ENCODE assay signal across 12 mouse cellular contexts in genomic region chr3:31047263-31047662, GRCm38 (mm10). TPM values are rescaled to one million over a fixed set of nuclear protein-coding genes. Genes with fewer than 3 reads are reported as not detected.
DNase-seq lines count a peak whose midpoint lies in the region; ATAC-seq and TF ChIP-seq lines count a peak whose summit lies in the region.
"Had no signal": no experiment of that assay in that cellular context is flagged by ENCODE, and none has a peak within 500 bp of the region (broad histone marks: within the 10 kb centered on the region; RNA-seq: fewer than 3 reads in every experiment).

No protein-coding gene starts in this region.

- no peak overlapping the region for H3K4me2 ChIP-seq in heart, postnatal 0 days (ENCODE audit: low read depth, low read length)
- H3K4me2 ChIP-seq: hindbrain, embryonic 15.5 days had no signal

- no peak for ATAC-seq in heart, postnatal 0 days (ENCODE audit: insufficient read depth, low read depth)
- ATAC-seq in Patski, result no peak

- no peaks in the 10 kb centered on the region for H3K4me1 ChIP-seq in heart, postnatal 0 days (ENCODE audit: control insufficient read depth, insufficient read depth)
- H3K4me1 ChIP-seq: hindbrain, embryonic 15.5 days had no signal

- CTCF ChIA-PET in Patski (lab: Charles Lee), result interaction anchor here (1.0 to 3.6 kb wide), 8 partner anchors 9 to 91 kb away, joined by 3 to 16 read pairs (median 3); no protein-coding TSS in a partner anchor

- no peaks in the 10 kb centered on the region for H3K27me3 ChIP-seq in heart, postnatal 0 days (ENCODE audit: control insufficient read depth, insufficient read depth, low read length)
- no peaks in the 10 kb centered on the region for H3K27me3 ChIP-seq in Patski
- H3K27me3 ChIP-seq in splenic B cell, adult 2 months (ENCODE audit: control insufficient read depth, insufficient read depth, low read length, poor library complexity, severe bottlenecking), result no peaks in the 10 kb centered on the region
- H3K27me3 ChIP-seq: hindbrain, embryonic 15.5 days had no signal

- 63% methylated on average over 3 of the region's 3 CpGs for WGBS in heart, postnatal 0 days

- no peak for TF ChIP-seq EP300 in heart, postnatal 0 days (IDR thresholded peaks at IDR 0.05; ENCODE audit: low read depth)

- no peak overlapping the region for H3K9ac ChIP-seq in heart, postnatal 0 days (replicated peaks; ENCODE audit: low read depth, low read length)
- H3K9ac ChIP-seq: hindbrain, embryonic 15.5 days had no signal

- in situ Hi-C loops in Patski (cut with MboI; ENCODE audit: low pct_unique_long_range_greater_than_20kb), result no loop called here

- H3K27ac ChIP-seq in heart, postnatal 0 days (ENCODE audit: low read depth), result no peak overlapping the region
- H3K27ac ChIP-seq: hindbrain, embryonic 15.5 days had no signal

- intact Hi-C loops in left cerebral cortex, postnatal 10 days (cut with DNase I), result no loop called here

- DNase-seq in heart, postnatal 0 days (ENCODE audit: low spot score), result no peak
- DNase-seq in heart, adult 8-10 months (ENCODE audit: low spot score), result no peak
- peak; percentile 18 for DNase-seq in lung, postnatal 10 days
- DNase-seq in lung, postnatal 25 days (ENCODE audit: low spot score), result no peak
- no peak for DNase-seq in Patski (ENCODE audit: low read depth, low spot score)
- DNase-seq in splenic B cell, adult 2 months (ENCODE audit: low read depth, low spot score), result peak; percentile 56
- no peak for DNase-seq in left cerebral cortex, postnatal 10 days (ENCODE audit: extremely low spot score in 1 of 2, low spot score in 2 of 2)
- no peak for DNase-seq in cerebellum, postnatal 25 days
- DNase-seq: cerebellum, adult 9-11 months; layer of hippocampus, postnatal 36 days had no signal

- H3K4me3 ChIP-seq in heart, postnatal 0 days (ENCODE audit: low read depth, low read length), result no peak overlapping the region
- H3K4me3 ChIP-seq: hindbrain, embryonic 15.5 days had no signal

- H3K36me3 ChIP-seq in heart, postnatal 0 days (replicated peaks; ENCODE audit: control insufficient read depth, insufficient read depth, low read length), result peaks cover 45% of the 10 kb centered on the region
- no peaks in the 10 kb centered on the region; the same call in 1 of the 2 replicates for H3K36me3 ChIP-seq in splenic B cell, adult 2 months (ENCODE audit: control insufficient read depth, insufficient read depth, low read length, poor library complexity, severe bottlenecking)

- TF ChIP-seq CTCF in heart, postnatal 0 days (IDR thresholded peaks at IDR 0.05; ENCODE audit: low read depth), result peak; percentile 43
- peak; percentile 62 for TF ChIP-seq CTCF in Patski (IDR thresholded peaks at IDR 0.05)

- no peaks in the 10 kb centered on the region for H3K9me3 ChIP-seq in heart, postnatal 0 days (replicated peaks; ENCODE audit: control insufficient read depth, low read length)
- H3K9me3 ChIP-seq: G1E; hindbrain, embryonic 15.5 days had no signal

- POLR2A ChIA-PET in Patski (lab: Charles Lee), result interaction anchor here (1.3 kb wide), 1 partner anchor 47 kb away, joined by 3 read pairs; no protein-coding TSS in a partner anchor

RNA-seq across cellular contexts. Expression of gene Skil, which starts 47.6 kb away (rescaled TPM):
- total RNA-seq in heart, postnatal 0 days (2014; rRNA removed; ENCODE audit: low replicate concordance), result 13.1 and 17.9 TPM in 2 replicates
- 10.7 and 10.9 TPM in 2 replicates for polyA plus RNA-seq in heart, postnatal 0 days (2015; fragmentation: Nextera tagmentation; extraction: Ambion mirVana)
- 10 to 100 TPM; 11.4 to 18.7 (median 14.9) TPM for total RNA-seq in heart, adult 8-10 months (2022)
- polyA plus RNA-seq in Patski (2021), result 30.0 TPM
- total RNA-seq in left cerebral cortex, postnatal 10 days (2021), result 10 to 100 TPM; 64.4 to 66.2 TPM

RNA-seq across cellular contexts. Expression of gene Prkci, which starts 51.7 kb away (rescaled TPM):
- total RNA-seq in heart, postnatal 0 days (2014; rRNA removed; ENCODE audit: low replicate concordance), result 26.1 and 39.3 TPM in 2 replicates
- 8.7 and 9.0 TPM in 2 replicates for polyA plus RNA-seq in heart, postnatal 0 days (2015; fragmentation: Nextera tagmentation; extraction: Ambion mirVana)
- 10 to 100 TPM in 3 of 4 experiments, 1 to 10 TPM in 1; 9.5 to 11.9 (median 10.7) TPM for total RNA-seq in heart, adult 8-10 months (2022)
- polyA plus RNA-seq in Patski (2021), result 150 TPM
- 10 to 100 TPM; 51.7 to 55.5 TPM for total RNA-seq in left cerebral cortex, postnatal 10 days (2021)

Comparison
In these comparisons a context has a peak if more than half of its experiments do, and no peak if none do; other contexts are left out.
1. DNase-seq: peak in lung, postnatal 10 days (single experiment) and splenic B cell, adult 2 months (single experiment); none in heart, postnatal 0 days (single experiment), heart, adult 8-10 months (single experiment), lung, postnatal 25 days (single experiment), Patski (single experiment), left cerebral cortex, postnatal 10 days (0 of 2) and cerebellum, postnatal 25 days (0 of 2).